Mouse (Mus musculus): ENCODE measurements around the gene Nek9.

DNA sequence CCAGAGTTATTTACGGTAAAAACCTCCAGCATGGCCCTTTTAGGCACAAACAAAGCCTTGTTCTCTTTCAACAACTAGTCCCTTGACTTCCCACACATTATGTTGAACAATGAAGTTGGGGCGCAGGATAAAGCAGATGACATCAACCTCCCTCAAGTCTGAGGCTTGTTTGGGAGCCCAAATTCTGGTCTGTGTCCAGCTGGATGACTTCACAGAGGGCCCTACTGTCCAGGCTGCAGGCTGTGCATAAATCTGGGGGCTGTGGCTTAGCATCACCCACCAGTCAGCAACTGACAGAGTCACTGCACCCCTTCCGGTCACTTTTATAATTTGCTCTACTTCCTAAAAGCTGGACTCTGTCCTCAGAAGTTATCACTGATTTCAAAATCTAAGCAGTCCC is 27.1 kb upstream of the Nek9 start:
- TF ChIP-seq EP300 (IDR thresholded peaks at IDR 0.05; ENCODE audit: low read depth) (no peak), CTCF (IDR thresholded peaks at IDR 0.05; ENCODE audit: low read depth) (no peak)
